Mouse (Mus musculus): ENCODE measurements around the gene Dnajc5.

The Dnajc5 gene

DNA sequence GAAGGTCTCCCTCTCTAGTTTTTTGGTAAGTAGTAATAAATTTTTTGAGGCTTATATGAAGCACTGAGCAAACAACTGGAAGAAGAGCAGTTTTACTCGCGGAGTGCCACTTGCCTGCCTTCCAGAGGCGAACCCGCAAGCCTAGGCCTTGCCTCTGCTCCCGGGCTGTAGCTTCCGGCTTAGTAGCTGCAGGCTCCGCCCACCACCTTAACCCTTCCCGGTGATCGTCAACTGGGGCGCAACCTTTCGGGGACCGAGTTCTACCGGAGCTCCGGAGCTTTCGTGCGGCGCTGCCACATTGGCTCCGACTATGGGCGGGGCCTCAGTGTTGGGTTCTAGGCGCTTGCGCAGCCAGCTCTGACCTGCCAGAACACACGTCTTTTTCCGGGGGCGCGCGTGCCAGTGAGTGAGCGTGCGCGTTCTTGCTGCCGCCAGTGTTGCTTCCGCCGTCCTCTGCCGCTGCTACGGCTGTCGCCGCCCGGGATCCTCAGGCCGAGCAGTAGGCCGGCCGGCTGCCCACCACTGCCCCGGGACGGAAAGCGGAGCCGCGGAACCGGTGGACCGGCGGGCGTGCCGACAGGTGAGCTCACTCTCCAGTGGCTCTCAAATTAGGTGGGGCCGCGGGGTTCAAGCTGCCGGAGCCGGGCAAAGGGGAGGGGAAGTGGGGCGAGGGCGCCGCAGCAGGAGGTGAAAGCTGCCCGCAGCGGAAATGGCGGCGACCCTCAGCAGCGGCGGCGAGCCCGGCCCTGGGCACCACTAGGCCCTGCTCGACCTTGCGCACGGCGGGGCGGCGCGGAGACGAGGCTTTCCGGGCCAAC, at the start of gene Dnajc5:
Gene Dnajc5 (plus strand): TSS at position 368 of the 818 bp plus-strand sequence.
- peak; percentile 99 for DNase-seq

DNA sequence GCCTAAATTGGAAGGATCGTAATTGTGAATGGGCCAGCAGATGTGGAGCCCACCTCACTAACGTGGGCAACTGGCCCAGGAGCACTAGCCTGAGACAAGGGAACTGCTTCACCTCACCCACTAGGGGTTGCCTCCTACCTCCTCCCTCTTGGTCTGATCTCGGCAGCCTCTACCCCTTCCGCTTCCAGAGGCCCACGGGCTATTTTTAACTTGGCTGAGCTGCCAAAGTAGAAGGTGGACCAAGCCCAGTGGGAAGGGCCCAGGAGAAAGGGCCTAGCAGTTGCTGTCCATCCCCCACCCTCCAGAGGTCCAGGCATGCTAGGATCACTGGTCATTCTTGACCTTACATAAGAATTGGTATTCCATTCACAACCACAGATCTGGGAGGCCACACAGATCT, 49.0 kb upstream of the Dnajc5 start:
- peak; percentile 68 to 76 for DNase-seq

DNA sequence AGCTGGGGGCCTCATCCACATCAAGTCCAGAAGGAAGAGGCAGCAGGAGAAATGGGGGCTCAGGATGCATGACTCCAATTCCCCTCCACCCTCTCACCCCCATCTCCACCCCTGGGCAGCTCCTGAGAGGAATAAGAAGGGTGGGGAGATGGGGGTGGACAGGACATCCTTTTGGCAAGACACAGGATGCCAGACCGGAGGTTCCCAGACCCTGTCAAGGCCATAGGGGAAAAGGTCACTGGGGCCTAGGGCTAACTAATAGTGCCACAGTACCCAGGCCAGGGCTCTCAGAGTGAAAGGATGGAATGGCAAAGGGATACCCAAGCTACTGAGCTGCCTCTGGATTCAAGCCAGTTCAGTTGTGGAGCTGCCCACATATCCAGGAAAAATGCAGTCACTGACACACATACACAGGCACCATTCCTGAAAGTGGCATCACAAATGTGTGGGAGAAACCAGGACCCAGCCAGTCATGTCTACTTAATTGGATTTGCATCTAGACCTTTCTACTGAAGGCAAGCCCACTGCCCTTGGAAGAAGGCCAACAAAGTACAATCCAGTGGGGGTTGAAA, 47.9 kb upstream of the Dnajc5 start:
- peak; percentile 34 to 50 for DNase-seq

DNA sequence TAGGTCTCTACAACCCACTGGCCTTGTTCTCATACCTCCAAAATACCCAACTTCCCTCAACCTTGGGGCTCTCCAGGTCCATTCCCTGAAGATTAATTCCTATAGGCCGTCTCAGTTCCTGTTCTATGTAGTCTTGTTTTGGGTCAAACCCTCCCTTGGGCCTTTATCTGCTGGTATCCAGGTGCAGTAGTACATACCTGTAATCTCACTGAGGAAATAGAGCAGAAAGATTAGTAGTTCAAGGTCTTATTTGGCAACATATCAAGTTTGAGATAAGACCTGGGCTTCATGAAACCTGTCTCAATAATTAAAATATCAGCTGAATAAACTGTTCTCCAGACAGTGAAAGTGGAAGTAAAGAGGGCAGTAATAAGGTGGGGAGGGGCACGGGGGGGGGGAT, 37.2 kb upstream of the Dnajc5 start:
- DNase-seq: no peak

DNA sequence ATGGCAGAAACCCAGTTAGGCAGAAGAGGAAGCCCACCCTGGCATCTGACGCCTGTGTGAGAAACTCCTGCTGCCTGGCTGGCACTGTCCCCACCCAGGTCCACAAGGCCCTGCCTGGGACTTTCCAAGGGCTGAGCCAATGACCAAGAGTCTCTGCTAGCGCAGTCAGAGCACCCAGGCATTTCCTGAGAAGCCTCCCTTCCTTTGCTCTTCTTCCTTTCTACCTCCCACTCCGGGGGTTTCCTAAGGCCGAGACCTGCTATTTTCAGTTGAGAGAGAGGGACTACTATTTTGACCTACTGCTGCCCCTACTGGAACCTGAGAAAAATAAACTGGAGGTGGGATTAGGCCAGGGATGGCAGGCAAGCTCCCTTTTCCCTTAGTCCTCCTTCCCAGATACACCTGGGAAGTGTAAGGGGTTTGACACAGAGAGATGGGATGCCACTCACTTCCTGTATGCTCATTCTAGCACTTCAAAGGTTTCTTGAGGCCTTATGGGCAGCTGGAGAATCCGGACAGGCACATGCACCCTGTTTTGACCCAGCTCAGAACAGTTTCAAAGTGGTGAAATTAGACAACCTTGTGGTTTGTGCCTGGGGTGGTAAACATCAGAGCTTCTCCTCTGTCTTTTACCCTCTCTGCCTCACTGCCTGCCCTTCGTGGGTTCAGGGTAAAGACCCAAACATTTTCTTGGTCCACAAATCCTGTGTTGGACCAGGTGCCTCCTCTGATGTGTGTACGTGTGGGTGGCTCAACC, 36.5 kb upstream of the Dnajc5 start:
- DNase-seq: peak; percentile 70 to 72

DNA sequence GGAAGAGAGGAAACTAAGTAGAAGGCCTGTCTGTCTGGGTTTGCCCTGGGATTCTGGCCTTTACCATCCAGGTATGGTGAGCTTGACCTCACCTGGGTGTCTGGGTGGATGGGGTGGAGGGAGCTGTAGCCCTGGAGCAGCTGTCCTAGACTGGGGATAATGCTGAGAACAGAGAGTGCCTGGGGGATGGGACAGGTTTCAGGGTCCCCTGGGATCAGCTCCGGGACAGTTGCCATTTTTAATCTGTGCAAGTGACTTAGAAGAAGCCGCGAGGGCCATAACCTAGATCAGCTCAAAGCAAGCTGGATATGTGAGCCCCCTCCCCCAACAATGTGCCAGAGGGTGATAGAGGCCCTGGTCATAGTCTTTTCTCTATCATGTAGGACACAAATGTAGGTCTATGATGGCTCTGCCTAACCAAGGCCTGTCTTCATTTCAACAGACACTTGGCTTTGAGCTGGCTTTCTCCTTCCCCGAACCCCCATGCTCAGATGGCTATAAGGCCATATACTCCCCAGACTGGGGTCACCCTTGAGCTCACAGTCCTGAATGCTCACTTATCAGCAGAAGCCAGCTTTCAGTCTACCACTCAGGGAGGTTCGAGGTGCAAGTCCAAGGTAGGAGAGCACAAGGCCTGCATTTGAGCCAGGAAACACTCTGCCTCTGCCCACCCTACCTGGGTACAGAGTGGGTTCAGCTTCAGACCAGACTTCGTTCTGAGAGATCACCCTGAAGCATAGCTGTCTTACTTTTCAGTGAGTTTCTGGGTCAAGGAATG, 35.6 kb upstream of the Dnajc5 start:
- DNase-seq: no peak

DNA sequence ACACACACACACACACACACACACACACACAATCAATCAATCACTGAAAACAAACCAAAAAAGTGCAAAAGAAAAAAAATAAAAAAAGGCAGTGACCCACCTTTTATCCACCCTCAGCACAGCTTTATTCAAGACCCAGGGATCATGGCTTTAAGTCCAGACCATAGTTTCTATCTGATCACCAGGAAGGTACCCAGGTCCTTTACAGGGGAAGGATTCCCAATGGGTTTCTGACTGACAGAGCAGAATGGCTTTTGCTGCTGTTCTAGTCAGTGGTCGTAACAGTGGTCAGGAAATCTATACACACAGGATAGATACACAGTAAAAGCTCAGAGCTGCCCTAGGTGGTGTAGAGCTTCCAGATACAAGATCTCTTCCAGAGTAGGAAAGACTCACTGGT, 34.5 kb upstream of the Dnajc5 start:
- DNase-seq: no peak

DNA sequence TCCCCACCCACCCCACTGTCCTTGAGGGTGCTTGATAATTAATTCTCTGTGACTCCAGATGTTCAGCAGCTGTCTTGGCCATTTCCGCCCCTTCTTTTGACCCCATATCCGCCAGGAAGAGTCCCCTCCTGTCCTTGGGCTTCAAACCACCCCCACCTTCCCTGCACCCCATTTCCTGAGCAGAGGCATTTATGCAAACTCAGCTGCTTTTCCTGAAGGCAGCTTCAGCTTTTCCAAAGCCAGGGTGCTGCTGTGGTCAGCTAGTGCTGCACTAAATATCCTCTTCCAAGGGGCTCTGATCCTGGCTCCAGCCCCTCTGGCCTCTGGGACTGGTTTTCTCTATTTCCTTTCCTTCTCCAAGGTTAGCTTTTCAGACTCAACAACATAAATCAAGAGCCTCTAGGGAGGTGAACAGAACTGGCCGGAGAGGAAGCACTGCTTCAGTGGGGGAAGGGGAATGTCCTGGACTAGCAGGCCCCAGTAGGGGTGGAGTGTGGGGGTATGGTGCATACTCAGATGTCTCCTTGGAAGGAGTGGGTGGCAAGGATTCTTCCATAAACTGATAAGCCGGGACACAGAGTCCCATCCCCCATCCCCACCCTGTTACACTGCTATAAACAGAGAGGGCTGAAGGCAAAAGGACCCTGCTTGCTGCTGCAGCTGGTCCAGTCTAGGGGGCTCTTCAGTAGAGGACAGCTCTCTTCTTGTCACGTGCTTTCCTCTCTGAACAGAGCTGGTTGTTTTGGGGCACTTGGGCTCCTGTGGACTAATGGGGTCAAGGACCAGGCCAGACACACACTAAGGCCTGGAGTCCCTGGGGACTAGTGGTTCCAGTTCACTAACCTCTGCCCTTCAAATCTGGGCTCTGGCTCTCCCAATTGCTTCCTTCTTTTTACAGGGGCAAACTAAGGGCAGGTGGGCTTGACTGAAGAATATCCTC, 32.7 kb upstream of the Dnajc5 start:
- peak; percentile 11 to 30 for DNase-seq

DNA sequence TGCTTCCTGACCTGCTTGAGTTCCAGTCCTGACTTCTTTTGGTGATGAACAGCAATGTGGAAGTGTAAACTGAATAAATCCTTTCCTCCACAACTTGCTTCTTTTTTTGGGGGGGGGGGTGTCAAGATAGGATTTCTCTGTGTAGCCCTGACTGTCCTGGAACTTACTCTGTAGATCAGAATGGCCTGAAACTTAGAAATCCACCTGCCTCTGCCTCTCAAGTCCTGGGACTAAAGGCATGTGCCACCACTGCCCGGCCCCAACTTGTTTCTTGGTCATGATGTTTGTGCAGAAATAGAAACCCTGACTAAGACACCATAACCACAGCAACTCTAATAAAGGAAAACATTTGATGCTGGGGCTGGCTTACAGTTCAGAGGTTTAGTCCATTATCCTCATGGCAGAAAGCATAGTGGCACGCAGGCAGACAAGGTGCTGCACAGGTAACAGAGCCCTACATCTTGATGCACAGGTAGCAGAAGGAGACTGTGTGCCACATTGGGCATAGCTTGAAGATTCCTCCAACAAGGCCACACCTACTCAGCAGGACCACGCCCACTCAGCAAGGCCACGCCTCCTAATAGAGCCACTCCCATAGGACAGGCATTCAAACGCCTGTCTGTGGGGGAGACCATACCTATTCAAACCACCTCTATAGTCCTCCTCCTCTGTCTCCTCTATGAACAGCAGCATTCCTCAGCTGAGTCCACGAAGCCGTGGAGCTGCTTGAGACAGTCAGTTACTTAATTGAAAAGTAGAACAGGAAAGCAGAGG, 28.7 kb upstream of the Dnajc5 start:
- DNase-seq: peak; percentile 29 to 40

DNA sequence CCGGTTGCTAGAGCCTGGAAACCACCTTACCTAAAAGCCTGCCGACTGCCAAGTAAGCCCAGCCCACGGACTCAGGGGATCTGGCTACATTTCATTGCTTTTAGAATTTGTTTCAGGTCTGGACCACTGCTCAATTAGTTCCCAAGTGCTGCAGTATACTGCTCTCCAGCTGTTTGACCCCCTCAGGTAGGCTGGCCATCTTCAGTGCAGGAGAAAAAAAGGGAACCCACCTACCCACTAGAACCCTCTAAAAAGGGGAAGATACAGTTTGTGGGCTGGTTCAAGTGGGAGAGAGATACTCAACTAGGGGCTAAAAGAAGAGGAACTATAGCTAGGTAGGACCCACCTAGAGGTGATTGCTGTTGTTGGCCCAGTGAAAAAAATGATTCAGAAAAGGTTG, 28.1 kb upstream of the Dnajc5 start:
- no peak for DNase-seq

DNA sequence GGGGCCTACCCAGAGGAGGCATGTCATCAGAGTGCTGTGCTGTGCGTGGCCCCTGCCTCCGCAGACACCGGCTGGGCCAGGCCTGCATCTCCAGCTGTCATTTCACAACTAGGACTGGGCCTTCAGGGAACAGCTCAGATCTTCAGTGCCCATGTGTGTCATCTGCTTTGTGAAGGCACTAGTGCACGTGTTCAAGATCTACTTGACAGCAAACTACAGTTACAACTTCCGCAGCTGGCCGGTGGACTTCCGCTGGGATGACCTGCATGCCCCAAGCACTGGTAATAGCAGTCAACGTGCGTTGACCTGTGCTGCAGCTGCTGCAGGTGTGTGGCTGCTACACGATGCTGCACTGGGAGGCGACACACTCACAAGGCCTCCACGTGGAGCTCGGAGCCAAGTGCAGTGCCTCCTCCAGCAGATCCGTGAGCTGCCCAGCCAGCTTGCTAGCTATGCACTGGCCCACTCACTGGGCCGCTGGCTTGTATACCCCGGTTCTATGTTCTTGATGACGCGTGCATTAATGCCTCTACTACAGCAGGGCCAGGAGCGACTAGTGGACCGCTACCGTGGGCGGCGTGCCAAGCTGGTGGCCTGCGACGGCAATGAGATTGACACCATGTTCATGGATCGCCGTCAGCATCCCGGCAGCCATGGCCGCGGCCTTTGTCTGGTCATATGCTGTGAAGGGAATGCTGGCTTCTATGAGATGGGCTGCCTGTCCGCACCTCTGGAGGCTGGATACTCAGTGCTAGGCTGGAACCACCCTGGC, 26.9 kb upstream of the Dnajc5 start, which contains the start of gene Abhd16b:
Gene Abhd16b (plus strand): TSS at position 51 of the 772 bp plus-strand sequence.
- DNase-seq: no peak

DNA sequence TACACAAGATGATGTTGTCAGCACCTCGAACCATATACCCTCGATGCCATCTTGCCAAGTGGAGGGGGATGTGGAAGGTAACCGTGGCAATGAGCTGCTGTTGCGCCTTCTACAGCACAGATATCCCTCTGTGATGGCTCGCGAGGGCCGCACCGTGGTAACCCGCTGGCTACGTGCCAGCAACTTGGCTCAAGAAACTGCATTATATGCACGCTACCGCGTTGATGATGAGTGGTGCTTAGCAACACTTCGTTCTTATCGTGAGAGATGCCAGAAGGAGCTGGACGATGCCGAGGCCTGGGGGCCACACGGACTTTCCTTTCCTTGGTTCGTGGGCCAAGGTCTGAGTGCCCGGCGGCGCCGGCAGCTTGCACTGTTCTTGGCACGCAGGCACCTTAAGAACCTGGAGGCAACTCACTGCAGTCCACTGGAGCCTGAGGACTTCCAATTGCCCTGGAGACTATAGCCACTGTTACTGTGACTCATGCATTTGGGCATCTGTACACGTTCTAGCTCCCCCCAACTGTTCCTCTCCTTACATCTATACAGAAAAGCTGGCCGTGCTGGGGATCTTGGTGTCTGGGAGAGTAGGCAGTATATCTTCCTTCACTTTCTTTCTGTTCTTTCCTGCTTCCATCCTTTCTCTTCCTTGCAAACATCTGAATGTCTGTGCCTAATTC, 25.9 kb upstream of the Dnajc5 start:
- no peak for DNase-seq

DNA sequence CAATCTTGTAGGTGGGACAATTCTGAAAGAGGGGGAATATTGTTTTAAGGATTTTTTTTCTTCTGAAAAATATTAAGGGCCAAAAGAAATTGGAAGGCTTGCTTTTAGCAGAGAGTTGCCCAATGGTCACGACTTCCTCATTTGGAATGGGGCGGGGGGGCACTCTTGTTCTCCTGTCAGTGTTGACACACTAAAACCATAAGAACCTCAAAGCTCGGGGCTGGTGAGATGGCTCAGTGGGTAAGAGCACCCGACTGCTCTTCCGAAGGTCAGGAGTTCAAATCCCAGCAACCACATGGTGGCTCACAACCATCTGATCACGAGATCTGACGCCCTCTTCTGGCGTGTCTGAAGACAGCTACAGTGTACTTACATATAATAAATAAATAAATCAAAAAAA, 24.4 kb upstream of the Dnajc5 start:
- DNase-seq: peak; percentile 21 to 29

DNA sequence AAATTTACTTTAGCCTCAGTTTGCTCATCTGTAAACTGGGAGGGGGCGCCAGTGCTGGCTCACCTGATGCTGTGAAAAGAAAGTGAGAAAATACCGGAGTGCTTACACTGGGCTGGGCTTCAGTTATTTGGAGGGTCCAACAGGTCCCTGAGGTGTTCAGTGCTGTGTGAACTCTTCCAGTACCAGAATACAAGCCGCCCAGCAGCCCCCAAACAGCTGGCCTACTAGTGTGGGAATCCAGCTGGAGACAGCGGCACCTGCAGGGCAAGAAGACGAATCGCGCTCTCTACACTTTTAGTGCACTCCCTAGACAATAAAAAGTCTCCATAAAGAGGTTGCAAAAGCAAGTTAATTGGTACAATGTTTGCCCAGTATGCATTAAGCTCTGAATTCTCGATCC, 24.0 kb upstream of the Dnajc5 start:
- peak; percentile 54 to 56 for DNase-seq

DNA sequence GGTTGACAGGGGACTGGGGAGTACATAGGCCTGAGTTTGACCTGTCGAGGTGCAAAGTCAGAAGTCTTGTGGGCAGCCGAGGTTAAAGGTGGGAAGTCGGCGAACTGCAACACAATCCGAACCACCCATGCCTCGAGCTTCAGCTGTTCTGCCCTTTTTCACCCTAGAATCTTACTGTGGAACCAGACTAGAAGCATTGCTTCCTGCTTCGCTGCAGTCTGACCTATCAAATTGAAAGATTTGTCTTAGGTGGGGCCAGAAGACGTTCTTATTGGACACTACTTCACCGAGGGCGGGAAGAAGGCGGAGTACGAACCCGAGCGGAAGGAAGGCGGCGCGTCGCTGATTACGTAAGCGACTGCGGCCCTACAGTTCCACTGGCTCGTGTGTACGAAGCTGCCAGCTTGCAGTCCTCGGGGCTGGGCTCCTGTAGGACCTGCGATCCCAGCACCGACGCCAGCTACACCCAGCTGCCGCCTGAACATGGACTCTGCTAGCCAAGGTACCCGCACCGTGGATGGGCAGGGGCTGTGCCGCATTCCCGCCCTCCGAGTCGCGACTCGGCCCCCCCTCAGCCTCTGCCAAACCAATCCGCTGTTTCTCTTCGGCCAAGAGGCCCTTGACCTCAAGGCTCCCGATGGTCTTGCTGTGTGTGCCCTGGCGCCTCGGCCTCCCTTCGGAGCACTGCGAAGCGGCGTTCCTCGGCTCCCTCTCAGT, 23.3 kb upstream of the Dnajc5 start, which contains the start of gene Tpd52l2:
Gene Tpd52l2 (plus strand): TSS at position 312 of the 717 bp plus-strand sequence.
- peak; percentile 94 to 95 for DNase-seq

DNA sequence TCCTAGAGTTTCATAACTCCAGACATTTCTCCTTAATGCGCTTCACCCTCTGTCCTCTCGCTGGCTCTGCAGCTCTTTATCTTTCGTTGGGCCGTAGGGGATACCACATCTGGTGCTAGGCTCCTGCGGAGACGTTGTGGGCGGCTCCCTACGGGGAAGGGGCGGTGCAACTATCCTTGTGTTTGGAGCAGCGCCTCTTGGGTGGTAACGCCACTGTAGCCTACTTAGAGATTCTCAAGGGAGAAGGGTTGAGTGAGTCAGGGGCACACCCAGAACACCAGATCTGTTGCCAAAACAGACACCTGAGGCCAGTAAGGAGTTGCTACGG, 22.8 kb upstream of the Dnajc5 start:
- peak; percentile 81 to 87 for DNase-seq

DNA sequence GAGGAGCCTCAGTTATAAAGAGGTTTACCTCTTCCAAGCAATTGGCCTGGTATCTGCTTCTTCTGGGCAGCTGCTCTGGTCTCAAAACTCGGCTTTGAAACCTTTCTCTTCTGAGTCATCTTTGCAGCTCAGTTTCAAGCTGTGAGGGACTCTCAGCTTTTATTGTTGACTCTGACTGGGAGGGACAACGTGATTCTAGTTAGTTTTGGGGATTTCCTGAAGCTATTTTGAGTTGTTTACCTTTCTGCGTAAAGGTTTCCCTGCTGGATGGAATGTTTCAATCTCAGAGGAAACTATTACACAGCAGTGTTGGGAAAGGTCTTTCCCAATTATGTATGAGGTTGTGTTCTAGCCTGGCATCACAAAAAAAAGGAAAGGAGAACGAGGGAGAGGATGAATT, 21.6 kb upstream of the Dnajc5 start:
- DNase-seq: no peak

DNA sequence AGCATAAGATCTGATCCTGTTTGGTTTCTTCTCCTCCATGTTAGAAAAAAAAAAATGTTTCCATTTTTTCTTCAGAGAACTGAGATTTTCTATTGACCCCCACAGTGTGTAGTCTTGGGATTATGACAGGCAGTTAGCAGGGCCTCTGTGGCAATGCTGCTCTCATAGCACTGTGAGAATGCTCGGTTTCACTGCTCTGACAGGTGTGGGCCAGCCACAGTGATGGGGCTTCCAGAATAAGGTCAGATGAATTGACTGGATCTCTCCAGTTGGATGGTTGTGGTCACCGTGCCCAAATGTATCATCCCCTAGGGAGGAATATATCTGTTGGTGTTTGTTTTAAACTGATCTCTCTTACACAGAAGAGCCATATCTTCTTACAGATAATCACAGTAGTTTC, 11.1 kb upstream of the Dnajc5 start:
- DNase-seq: no peak

DNA sequence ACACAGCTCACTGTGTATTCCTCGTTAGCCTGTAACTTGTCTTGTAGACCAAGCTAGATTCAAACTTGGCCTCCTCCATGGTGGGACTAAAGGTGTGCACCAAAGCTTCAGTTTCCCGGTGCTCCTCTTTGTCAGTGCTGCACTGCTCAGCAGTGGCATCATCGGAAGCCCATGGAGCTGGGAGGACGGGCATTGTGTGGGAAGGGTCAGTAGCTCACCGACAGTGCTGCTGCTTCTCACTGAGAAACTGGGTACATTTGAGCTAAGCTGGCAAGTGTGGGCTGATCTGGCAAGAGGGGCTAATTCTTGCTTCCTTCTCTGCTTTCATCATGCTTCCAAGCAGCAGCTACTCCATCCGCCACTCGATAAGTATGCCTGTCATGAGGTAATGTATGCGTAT, 9.1 kb upstream of the Dnajc5 start:
- no peak for DNase-seq
